Mouse (Mus musculus) CH12.LX (cell line): ENCODE data around the gene Ppp1r32.
A peak's percentile ranks its signal among the peaks of the same experiment; 100 is the strongest.

Experiments
- BHLHE40 ChIP-seq: IDR thresholded peaks from 2 replicates; pipeline ENCODE4 v1.6.1; 2011; ENCODE audit warnings: mild to moderate bottlenecking, low read depth, low read length, improper control_type of control experiment
- CTCF ChIP-seq, 2 experiments: IDR thresholded peaks in 1 of 2; conservative IDR thresholded peaks in 1 of 2; 2 replicates each; pipeline ENCODE4 v1.5.1; 2011 to 2012; ENCODE audit warnings: low read depth in 2 of 2, low read length in 2 of 2, improper control_type of control experiment in 1 of 2, inconsistent platforms in 1 of 2, mild to moderate bottlenecking in 1 of 2, moderate library complexity in 1 of 2
- EP300 ChIP-seq: IDR thresholded peaks from 2 replicates; pipeline ENCODE4 v1.6.1; 2011; ENCODE audit warnings: low read length, improper control_type of control experiment
- KAT2A ChIP-seq: IDR thresholded peaks from 2 replicates; pipeline ENCODE4 v1.6.1; 2012; ENCODE audit warnings: low read length, improper control_type of control experiment, inconsistent platforms; ENCODE audit not compliant: insufficient replicate concordance
- POLR2A ChIP-seq: IDR thresholded peaks from 2 replicates; pipeline ENCODE4 v1.6.1; 2011; ENCODE audit warnings: low read depth, mild to moderate bottlenecking, improper control_type of control experiment, low read length
- TBP ChIP-seq: conservative IDR thresholded peaks from 2 replicates; pipeline ENCODE4 v1.6.1; 2011; ENCODE audit warnings: low read depth, low read length, improper control_type of control experiment
- TCF12 ChIP-seq: IDR thresholded peaks from 2 replicates; pipeline ENCODE4 v1.6.1; 2014; ENCODE audit warnings: low read depth, mild to moderate bottlenecking, inconsistent platforms, low read length, improper control_type of control experiment
- ZC3H11A ChIP-seq: IDR thresholded peaks from 2 replicates; pipeline ENCODE4 v1.6.1; 2012; ENCODE audit warnings: low read depth, mild to moderate bottlenecking, inconsistent platforms, low read length, improper control_type of control experiment
- ZNF384 ChIP-seq: IDR thresholded peaks from 2 replicates; pipeline ENCODE4 v1.6.1; 2012; ENCODE audit warnings: low read depth, low read length, improper control_type of control experiment, inconsistent platforms

DNA sequence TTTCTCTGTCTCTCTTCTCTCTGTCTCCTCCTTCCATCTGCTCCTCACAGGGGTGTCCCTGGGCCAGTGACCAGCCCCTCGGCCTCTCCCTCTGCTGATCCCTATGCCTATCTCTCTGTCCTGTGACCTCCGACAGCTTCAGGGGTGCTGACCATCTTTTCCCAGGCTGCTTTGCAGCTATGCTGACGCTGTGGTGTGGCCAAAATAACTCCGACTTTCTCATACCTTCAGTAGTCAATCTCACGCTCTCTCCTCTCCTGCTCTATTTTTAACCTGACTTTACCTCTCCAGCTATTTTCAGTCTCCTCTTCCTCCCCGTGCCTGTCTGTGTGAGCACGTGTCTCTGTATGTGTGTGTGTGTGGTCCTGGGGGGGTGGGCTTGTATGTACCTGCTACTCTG, 49.5 kb downstream of the Ppp1r32 start:
- TF ChIP-seq POLR2A (no peak), ZNF384 (no peak), EP300 (no peak), BHLHE40 (peak; percentile 27; the same call in 1 of the 2 replicates), ZC3H11A (no peak), CTCF (conservative IDR thresholded peaks at IDR 0.05 in 1 of 2, IDR thresholded peaks at IDR 0.05 in 1 of 2; ENCODE audit: low read depth in 2 of 2, low read length in 2 of 2) (no peak), TCF12 (no peak), TBP (no peak), KAT2A (no peak)
